Mouse (Mus musculus) gastrocnemius, postnatal 25 days (tissue): ENCODE data around the gene Zbtb20. TPM values are rescaled to one million over a fixed set of nuclear protein-coding genes. Genes with fewer than 3 reads are reported as not detected.
A peak's percentile ranks its signal among the peaks of the same experiment; 100 is the strongest.

Experiments used
- DNase-seq: peaks from one replicate; pipeline ENCODE4 v3.0.0; 2022
- long read RNA-seq, 2 experiments: library from polyadenylated mRNA; stranded (forward); transcript quantifications; one replicate each; pipeline ENCODE4 v2.0.0; 2021
- total RNA-seq, 2 experiments: library from RNA; stranded (reverse); gene quantifications; 1 replicate in 1 of 2; 2 replicates in 1 of 2; pipeline ENCODE4 v1.2.3; 2021

Zbtb20 gene
- 10 to 100 TPM; 86.5 to 93.4 TPM for total RNA-seq
- long read RNA-seq, experiment 1, partial matches to known transcripts: 1 of 37 reads
- long read RNA-seq, experiment 1, other reads (novel, unspliced or antisense): 36 of 37 reads
- long read RNA-seq, experiment 2, partial matches to known transcripts: 2 of 27 reads
- long read RNA-seq, experiment 2, other reads (novel, unspliced or antisense): 25 of 27 reads

DNA sequence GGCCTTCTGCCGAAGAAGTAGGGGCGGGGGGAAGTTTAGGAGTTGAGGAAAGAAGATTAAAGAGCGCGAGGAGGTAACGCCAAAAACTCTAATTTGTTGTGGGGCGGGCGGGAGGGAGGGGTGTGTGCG lies at the start of gene Zbtb20:
Zbtb20 (plus strand) TSS at position 30 of the 129 bp plus-strand sequence.
- no peak for DNase-seq

DNA sequence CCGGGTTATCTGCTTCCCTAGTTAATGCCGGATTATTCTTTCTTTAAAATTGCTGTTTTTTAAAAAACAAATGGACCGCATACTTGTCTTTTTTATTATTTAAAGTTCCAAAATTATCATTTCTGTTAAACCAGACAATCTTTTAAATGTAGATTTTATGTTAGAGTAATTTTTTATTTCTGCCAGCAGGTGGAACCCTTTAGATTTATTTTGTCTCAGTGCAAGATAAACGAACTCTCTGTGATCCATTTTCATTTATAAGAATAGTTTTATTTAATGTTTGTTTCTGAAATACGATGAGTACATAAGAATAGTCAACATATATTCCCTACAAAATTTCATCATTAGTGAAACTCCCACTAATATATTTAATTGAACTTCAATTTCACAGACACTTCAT lies 39.7 kb upstream of the Zbtb20 start:
- DNase-seq: no peak

DNA sequence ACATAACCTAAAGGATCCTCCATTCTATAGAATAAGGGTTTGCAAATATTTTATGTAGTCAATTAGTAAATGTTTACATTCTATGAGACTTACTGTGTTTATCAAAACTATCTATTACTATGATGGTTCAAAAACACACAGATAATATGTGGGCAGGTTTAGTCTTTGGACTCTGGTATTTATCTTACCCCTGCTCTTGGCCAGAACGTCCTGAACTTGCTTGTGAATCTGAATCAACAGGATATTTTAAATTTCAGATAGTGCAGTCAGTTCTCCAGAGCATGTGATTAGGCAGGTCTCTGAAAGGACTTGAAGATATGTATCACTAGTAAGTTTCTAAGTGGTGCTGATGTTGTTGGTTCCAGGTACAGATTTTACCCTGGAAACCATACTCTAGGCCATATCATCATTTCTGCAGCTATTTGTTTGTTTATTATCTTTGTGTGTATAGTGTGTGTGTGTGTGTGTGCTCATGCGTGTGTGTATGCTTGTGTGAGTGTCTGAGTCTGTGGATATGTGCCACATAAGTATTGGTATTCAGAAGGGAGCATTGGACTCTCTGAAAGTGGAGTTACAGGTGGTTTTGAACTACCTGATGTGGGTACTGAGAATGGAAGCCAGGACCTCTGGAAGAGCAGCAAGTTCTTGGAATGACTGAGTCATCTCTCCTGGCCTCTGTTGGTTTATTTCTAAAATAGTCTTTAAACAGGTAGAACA lies 39.1 kb upstream of the Zbtb20 start:
- DNase-seq: no peak

DNA sequence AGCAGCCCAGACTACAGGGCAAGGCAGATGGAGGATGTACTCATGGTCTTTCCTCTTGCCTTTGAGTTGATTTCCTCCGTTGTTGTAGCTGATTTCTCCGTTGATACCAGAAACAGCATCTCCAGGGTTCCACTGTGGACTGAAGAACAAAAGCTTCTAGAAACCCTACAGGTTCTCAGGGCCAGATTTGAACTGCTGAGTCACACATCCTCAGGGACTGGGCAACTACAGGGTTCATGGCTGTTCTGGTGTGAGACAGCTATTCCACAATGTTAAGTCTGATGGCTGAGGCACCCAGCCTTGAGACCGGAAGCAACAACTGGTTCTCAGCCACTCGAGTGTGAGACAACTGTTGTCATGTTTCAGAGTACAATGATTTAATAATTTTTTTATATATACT lies 37.5 kb upstream of the Zbtb20 start:
- no peak for DNase-seq

DNA sequence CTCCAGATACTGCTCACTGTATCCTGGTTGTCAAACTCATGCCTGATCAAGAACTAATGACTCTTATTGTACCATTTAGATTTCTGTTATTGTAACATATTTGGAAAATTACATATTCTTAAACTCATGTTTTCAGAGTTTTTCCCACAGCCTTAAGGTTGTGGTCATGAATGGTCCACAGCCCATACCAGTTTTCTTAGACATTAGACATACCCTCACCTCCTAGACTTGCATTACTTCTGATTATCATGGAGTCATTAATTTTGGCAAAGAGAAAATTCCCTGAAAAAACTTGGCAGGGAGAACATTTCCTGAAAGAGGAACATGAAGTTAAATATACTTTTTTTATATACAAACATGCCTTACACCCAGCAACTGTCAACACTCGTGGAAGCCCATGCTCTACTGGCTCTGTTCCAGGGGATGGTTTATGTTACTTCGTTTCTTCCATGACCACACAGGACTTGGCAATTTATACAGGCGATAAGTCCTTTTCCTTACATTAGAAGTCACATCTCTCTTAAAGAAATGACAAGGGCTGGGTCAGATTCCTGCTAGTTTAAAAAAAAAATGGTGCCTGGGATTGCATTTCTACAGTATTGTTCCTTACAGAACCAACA lies 18.0 kb upstream of the Zbtb20 start:
- no peak for DNase-seq

DNA sequence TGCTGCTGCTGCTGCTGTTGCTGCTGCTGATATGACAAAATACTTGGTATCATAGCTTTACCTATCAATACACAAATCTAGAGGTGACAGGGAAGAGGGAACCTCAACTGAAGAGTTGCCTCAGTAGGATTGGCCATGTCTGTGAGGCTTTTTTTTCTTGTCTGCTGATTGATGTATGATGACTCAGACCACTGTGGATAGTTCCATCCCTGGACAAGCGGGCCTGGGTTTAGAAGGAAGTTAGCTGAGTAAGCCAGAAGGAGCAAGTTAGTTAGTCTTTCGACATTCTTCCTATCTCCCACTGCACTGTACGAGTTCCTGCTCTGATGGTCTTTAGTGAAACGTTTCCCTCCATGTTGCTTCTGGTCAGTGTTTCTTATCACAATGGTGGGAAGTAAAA lies 16.4 kb upstream of the Zbtb20 start:
- DNase-seq: no peak

DNA sequence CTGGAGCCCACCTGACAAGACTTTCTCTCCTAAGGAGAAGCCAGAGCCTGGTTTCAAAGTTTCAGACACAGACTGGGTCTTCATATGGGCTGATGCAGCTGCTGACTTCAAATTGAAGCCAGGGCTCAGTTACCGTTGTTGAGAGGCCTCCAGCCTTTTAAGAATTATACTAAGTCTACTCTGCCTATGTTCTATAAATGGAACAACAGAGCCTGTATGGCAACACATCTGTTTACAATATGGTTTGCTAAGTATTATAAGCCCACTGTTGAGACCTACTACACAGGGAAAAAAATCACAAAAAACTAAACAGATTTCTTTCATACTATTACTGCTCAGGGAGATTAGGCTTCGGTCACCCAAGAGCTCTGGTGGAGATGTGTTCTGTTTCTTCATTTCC lies 12.4 kb upstream of the Zbtb20 start:
- DNase-seq: no peak

DNA sequence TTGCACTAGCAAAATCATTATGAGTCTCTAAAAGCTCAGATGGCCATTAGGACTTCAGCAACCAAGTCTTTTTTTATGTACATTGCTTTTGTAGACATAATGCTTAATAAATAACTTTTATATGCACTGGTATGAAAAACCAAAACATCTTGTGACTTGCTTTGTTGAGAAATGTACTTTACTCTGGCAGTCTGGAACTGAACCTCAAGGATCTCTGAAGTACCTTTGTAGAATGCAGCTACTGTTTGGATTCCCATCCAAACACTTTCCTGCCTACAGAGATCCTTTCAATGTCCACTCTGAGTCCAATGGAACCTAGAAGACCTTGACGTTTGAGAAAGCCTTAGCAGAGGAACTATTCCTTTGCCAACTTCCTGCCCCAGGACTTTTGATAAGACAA lies 9.6 kb upstream of the Zbtb20 start:
- no peak for DNase-seq

DNA sequence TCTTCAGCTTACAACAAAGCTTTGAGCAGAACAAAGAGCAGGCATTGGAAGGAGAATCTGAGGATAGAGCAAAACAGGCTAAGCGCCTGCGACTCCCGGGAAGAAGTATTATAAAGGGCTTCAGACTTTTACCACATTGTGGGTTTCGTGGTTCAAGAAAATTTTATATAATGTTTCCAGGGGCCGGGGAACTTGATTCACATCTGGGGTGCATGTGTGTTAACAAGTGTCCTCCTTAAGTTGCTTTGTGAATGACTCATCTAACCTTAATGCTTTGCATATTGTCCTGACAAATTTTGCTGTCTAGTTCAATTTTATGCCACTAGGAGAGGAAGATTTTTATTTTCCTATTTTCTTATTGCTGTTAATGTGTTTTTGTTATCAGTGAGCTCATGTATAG lies 3.6 kb upstream of the Zbtb20 start:
- DNase-seq: no peak

DNA sequence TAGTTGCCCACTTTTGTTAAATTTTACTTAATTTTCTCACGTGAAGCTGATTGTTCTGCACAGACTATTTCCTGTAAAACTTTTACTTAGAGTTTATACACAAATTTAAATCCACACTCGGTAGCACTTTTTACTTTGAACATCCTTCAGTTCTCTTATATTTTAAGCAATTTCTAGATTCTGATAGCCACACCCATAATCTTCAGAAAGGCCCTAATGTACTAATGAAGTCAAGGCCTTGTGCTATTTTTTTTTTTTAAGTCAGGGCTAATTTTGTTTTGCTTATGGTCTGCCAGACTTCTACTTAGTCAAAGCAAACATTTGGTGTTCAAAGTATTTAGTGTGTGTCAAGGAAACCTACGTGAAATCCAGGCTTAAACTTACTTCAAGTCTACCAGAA lies 1.7 kb upstream of the Zbtb20 start:
- no peak for DNase-seq

DNA sequence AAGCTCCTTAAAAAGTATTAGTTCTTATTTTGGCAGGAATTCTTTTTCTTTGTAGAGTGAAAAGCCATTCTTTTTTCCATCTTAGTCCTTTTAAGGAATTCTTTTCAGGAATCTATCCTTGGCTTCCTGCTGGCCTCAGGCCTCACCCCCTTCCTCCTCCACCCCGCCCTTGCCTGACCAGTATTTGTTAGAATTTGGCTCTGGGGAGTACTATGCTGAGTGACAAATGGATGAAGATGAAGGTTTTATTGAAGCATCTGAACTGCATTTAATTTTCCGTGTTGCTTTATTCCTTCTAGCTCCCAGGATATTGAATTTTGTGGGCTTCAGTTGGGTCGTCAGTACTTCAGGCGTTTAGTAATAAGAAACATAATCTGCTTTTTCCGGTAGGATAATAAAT lies 1.2 kb upstream of the Zbtb20 start:
- peak; percentile 57 for DNase-seq

DNA sequence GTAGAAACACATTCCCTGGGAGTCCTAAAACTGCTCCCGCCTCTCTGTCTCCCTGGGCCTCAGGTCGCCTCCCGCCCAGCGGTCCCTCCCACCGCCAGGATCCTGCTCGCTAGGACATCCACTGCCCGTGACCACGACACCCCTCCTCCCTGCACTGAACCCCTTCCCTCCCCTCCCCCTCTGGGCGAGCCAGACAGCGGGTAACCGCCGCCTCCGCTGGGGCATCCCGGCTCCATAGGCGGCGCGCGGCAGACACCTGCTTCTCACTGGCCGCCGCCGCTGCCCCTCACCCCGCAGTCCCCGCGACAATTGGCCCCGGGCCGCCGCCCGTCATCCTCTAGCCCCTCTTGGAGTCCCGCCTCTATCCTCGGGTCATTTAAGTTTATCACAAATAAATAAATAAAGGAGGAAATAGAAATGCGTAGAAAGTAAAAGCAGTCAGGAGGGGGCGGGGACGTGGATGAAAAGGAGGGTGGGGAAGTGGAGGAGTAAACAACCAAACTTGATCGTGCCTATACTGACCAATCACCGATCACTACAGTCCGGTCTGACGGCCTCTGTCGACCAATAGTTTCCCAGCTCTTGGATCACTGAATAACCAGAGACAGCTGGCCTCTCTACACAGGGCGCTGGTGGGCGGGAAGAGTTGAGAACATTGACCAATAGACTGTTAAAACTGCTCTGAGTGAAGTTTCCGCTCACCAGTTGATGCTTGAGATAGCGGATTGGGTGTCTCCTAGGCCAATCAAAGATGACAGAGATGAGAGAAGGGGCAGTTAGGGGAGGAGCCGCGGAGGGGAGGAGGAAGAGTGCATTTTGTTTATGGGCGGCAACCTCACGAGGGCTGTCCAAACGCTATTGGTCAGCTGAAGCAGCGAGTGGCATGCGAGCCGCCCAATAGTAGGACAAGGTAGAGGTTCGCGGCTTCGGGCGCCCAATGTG lies 500 bp upstream of the Zbtb20 start:
- peak; percentile 99 for DNase-seq

DNA sequence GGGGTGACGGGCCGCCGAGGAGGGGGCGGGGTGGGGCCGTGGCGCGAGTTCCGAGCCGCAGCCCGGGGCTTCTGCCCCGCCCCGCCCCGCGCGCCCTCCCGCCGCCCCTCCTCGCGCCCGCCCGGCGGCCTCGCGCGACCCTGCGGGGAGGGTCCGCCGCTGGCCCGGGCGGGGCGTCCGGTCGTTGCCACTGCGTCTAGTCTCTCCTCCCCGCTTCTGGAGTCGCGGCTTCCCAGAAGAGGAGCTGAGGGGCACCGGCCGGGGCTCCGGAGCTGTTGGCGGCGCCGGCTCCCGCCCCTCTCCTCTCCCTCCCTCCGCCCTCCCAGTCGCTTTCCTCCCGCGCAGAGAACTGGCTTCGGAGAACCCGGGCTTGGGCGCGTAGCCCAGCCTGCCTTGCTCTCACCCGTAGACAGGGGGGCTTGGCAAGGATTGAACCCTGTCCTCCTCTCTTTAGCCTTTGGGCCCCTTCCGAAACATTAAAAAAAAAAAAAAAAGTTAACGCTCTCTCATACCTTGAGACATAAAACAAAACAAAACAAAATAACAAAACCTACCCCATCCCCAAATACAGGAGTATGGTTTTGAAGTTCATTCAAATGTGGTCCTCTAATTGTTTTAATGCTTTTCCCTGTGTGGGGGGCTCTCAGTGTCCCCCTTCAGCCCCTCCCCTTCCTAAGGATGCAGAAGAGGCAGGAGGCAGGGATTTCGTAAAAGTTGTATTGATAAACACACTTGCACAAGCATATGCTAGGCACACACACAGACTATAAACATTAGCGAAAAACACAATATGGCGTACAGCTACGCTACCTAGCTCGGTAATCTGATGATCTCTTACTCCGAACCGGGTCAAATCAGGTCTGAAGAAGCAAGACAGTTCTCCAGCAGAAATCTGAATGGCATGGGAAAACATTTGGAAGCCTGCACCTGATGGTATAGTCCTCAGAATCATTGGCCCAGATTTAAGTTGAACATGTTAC lies 630 bp downstream of the Zbtb20 start:
- DNase-seq: no peak

DNA sequence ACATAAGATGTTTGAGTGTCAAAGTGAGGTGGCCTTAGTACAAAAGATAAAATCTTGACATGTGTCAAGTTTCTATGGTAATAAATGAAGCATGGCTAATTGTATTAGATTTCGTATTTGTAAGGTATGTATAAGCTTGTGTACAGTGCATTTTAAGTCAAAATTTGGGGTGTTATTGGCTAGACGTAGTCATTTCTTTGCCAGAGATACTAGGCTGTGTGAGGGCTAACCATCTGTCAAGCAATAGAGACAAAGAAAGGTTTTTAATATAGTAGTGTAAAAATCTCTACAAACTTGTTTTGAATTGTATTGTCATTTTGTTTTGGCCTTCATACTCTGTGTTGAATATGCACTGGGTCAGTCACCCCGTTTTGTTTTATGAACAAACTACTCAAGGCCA lies 4.4 kb downstream of the Zbtb20 start:
- DNase-seq: no peak

DNA sequence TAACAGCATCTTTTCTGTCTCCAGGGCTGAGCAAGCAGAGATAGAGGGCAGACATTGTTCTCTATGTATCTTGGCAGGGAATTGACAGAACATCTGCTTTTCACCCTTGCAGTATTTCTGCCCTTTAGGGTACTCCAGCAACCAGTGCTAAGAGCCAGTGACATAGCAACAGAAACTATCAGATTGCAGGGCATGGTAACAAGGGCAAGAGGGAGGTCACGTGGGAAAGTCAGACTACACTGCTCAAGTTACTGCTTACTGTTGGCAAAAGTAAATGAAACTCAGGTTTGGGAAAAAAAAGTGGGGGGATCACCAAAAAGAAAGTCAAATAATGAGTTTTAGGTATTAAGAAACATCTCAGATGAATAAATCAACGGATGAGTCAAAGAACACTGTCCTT lies 9.9 kb downstream of the Zbtb20 start:
- DNase-seq: no peak

DNA sequence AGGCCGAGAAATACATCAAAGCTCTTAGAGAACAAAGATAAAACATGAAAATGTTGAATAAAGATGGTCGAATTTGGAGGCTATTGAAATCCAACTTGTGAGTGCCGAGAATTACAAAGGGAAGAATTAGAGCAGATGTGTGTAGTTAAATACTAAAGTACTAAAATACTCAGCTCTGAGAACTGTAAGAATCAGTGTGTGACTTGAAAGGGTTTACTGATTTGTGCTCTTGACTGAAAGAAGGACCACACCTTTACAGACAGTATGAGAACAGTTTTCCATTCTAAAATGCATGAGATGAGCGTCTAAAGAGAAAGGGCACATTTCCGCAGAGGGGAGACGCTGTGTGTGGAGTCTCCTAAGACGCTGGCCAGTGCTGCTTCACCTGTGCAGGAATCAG lies 10.3 kb downstream of the Zbtb20 start:
- DNase-seq: no peak

DNA sequence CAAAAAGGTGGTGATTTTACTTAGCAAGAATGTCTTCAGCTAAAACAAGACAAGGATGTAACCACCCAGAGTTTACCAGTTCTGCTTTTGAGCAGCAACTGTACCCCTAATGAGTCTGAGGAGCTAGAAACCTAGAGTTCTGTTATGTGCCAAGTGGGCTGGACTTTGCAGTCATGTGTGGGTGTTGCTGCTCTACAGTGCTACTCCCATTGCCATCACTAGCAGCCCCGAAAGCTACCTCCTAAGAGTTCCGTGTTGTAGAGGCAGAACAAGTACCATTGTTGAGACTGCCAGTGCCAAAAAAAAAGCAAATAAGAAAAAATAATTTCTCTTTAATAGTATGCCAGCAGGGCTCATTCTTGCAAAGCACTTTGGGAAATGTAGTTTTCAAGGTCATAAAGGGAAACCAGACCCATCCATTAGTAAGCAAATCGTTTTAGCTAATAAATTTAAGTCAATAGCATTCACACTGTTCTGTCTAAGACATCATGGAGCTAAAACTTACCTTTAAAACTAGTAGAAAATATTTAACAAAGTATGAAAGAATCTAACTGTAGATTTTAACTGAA lies 21.5 kb downstream of the Zbtb20 start:
- DNase-seq: no peak

DNA sequence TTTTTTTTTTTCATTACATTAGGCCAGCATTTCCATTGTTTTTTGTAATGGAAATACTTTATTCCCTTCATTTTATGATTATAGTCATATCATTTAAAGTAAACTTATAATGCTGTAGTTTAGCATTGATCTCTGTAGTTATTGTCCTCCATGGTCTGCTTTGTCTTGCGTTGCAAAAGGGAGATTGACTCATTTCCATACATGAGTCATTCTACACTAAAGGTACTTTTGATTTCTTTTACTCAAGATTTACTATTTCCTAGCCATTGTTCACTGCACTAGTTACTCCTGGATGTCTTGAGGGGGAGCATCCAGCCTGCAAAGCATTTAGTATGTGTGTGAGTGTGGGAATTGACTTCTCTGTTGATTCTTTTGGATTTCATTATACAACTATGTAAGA lies 24.6 kb downstream of the Zbtb20 start:
- DNase-seq: no peak

DNA sequence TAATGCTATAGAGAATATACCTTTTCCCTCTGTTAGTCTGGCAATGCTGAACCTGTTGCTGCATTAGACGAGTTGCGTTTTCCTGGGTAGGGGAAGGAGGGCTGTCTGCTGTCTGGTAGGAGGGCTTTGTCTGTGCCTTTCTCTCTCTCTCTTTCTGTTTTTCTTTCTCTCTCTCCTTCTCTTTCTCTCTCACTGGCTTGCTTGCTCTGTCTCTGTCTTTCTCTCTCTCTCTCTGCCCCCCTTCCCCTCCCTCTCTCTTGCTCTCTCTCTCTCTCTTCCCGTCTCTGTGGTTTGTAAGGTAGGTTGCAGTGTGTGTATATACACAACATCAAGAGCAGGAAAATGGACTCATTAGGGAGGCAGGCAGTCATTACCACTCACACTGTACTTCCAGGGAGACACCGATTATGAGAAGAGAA lies 31.6 kb downstream of the Zbtb20 start:
- peak; percentile 29 for DNase-seq

DNA sequence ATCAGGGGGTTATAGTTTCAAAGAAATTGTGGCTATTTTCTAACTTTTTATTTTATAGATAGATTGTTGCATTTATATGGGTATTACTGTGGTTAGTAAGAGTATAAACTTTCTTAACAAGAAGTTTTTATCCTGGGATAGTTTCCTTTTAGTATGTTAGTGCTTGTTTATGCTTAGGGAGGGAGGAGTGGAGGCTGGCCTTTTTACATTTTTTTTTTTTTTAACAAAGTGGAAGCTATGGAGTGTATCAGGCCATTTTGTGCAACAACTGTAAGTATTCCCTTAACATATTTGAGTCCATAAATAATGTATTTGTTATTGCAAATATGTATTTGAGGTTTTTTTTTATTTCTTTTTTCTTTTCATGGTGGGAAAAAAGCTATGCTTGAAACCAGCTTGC lies 32.7 kb downstream of the Zbtb20 start:
- DNase-seq: no peak

DNA sequence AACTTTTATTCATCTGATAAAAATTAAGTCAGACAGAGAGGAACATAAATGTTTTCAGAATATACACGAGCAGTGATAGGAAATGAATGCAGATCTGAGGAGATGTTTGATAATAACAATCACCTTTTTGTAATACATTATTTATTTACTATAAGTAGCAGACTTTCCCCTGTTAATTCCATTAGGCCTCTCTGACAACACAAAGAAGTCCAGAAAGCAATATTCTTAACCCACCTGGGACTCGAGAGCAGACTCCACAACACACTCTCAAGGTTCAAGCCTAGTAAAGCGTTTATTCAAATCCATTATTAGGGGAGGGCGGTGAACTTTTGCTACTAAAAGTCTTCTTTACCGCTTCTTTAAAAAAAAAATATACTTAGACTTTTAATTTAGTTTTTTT lies 33.2 kb downstream of the Zbtb20 start:
- no peak for DNase-seq

DNA sequence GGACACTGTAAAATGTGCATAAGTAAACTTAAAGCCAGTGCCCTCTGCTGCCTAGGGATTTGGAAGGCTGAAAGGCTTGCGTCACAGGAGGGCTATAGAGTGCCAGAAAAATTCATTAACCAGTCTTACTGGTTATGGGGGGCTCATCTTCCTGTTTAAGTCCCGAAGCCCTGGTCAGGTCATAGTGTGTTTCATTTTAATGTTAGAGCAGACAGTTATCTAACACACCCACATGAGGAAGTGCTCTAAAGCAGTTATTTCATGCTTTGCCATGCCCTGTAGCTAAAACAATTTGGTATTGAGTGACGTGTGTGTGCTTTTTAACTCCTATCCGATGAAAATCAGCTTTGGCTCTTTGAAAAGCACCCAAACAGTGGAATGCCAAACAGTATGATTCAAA lies 34.3 kb downstream of the Zbtb20 start:
- no peak for DNase-seq
